Mouse (Mus musculus) olfactory bulb, adult 2 months (tissue): ENCODE results near the gene Lmbrd2.

Experiments
- CTCF ChIP-seq: fragments of 200-500 bp; IDR thresholded peaks from 2 replicates; pipeline ENCODE4 v1.5.1; 2012; ENCODE audit warnings: low read depth, mild to moderate bottlenecking, low read length, moderate library complexity; ENCODE audit not compliant: insufficient read depth
- POLR2A ChIP-seq: fragments of 200-500 bp; IDR thresholded peaks from 2 replicates; pipeline ENCODE4 v1.6.1; 2012; ENCODE audit warnings: mild to moderate bottlenecking, low read depth, low read length, moderate library complexity; ENCODE audit not compliant: insufficient read depth

DNA sequence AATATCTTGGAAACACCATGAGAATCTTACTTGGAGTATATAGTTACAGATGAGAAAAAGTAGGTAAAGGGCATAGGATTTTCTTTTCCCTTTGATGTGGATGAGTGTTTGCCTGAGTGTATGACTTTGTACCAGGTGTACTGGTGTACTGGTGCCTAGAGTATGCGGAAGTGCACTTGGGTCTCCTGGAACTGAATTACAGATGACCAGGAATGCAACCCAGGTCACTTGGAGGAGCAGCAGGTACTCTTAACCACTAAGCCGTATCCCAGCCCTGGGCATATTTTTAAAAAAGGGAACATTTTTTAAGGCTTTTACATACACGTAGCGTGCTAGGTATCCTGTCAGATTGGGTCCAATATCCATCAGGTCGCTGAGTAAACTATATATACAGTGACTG, 43.6 kb downstream of the Lmbrd2 start:
- no peak for TF ChIP-seq CTCF
- no peak for TF ChIP-seq POLR2A
